Mouse (Mus musculus) embryo, embryonic 11 days (tissue): Measurements from ENCODE around the gene Inip.
A peak's percentile ranks its signal among the peaks of the same experiment; 100 is the strongest.

Experiments used
- DNase-seq: peaks from one replicate; pipeline ENCODE4 v3.0.0-alpha.2; 2015

Gene Inip

GRCm38 (mm10) chr4:59767717-59768116 lies 33.7 kb downstream of the Inip start:
- DNase-seq: no peak

- DNase-seq: peak; percentile 49
Observed at GRCm38 (mm10) chr4:59765385-59766005, 35.9 kb downstream of the Inip start.

- DNase-seq: no peak
Observed at GRCm38 (mm10) chr4:59764950-59765349, 36.4 kb downstream of the Inip start.

- DNase-seq: no peak
Observed at GRCm38 (mm10) chr4:59761365-59761729, 40.0 kb downstream of the Inip start.

GRCm38 (mm10) chr4:59760636-59761364 lies 40.6 kb downstream of the Inip start:
- peak; percentile 60 for DNase-seq

- DNase-seq: no peak
Observed at GRCm38 (mm10) chr4:59760016-59760415, 41.4 kb downstream of the Inip start.

GRCm38 (mm10) chr4:59757452-59758435 lies 43.6 kb downstream of the Inip start:
- DNase-seq: no peak

- no peak for DNase-seq
Observed at GRCm38 (mm10) chr4:59756332-59757082, 44.9 kb downstream of the Inip start.

- DNase-seq: no peak
Observed at GRCm38 (mm10) chr4:59753491-59754140, 47.8 kb downstream of the Inip start.

GRCm38 (mm10) chr4:59739882-59740281 lies 61.5 kb downstream of the Inip start:
- DNase-seq: no peak

GRCm38 (mm10) chr4:59739321-59739720 lies 62.1 kb downstream of the Inip start:
- no peak for DNase-seq

GRCm38 (mm10) chr4:59731544-59731943 lies 69.8 kb downstream of the Inip start:
- no peak for DNase-seq

- no peak for DNase-seq
Observed at GRCm38 (mm10) chr4:59728839-59729238, 72.5 kb downstream of the Inip start.

GRCm38 (mm10) chr4:59727878-59728261 lies 73.5 kb downstream of the Inip start:
- no peak for DNase-seq

- DNase-seq: no peak
Observed at GRCm38 (mm10) chr4:59727187-59727877, 74.1 kb downstream of the Inip start.

- no peak for DNase-seq
Observed at GRCm38 (mm10) chr4:59726501-59726900, 74.9 kb downstream of the Inip start.

GRCm38 (mm10) chr4:59725579-59725978 lies 75.8 kb downstream of the Inip start:
- no peak for DNase-seq

- no peak for DNase-seq
Observed at GRCm38 (mm10) chr4:59721811-59722210, 79.6 kb downstream of the Inip start.
